Mouse (Mus musculus) heart, embryonic 12.5 days (tissue): Measurements from ENCODE around the gene BC030499. TPM values are rescaled to one million over a fixed set of nuclear protein-coding genes. Genes with fewer than 3 reads are reported as not detected.
A peak's percentile ranks its signal among the peaks of the same experiment; 100 is the strongest.
"Not testable (repeated sequence)": the region's sequence is repeated elsewhere in the genome, so short reads cannot be mapped to it uniquely, and the experiment has no call there.

Source experiments
- ATAC-seq: fragments of 200-750 bp; cut with Nextera tagmentation; 2 replicates; pipeline ENCODE4 v1.8.0; 2017; ENCODE audit warnings: moderate TSS enrichment, moderate library complexity; ENCODE audit not compliant: insufficient number of reproducible peaks, low FRiP score
- H3K27ac ChIP-seq: fragments of 300-500 bp; sonication (generic); 2 replicates; pipeline ENCODE4 v1.5.1; 2016; ENCODE audit warnings: mild to moderate bottlenecking, moderate library complexity; ENCODE audit not compliant: poor library complexity, severe bottlenecking
- H3K27me3 ChIP-seq: fragments of 300-500 bp; sonication (generic); replicated peaks from 2 replicates; pipeline ENCODE4 v1.6.1; 2016; ENCODE audit warnings: mild to moderate bottlenecking, moderate library complexity
- H3K36me3 ChIP-seq: fragments of 300-500 bp; sonication (generic); 2 replicates; pipeline ENCODE4 v1.6.1; 2016; ENCODE audit warnings: mild to moderate bottlenecking, moderate library complexity
- H3K4me1 ChIP-seq: fragments of 300-500 bp; sonication (generic); replicated peaks from 2 replicates; pipeline ENCODE4 v1.6.1; 2016; ENCODE audit warnings: mild to moderate bottlenecking
- H3K4me2 ChIP-seq: fragments of 300-500 bp; sonication (generic); 2 replicates; pipeline ENCODE4 v1.6.1; 2016; ENCODE audit warnings: mild to moderate bottlenecking, moderate library complexity
- H3K4me3 ChIP-seq: fragments of 300-500 bp; sonication (generic); 2 replicates; pipeline ENCODE4 v1.5.1; 2016; ENCODE audit warnings: mild to moderate bottlenecking
- H3K9ac ChIP-seq: fragments of 300-500 bp; sonication (generic); 2 replicates; pipeline ENCODE4 v1.6.1; 2016; ENCODE audit warnings: mild to moderate bottlenecking, moderate library complexity
- H3K9me3 ChIP-seq: fragments of 300-500 bp; sonication (generic); replicated peaks from 2 replicates; pipeline ENCODE4 v1.6.1; 2016; ENCODE audit warnings: mild to moderate bottlenecking, moderate library complexity
- WGBS: fragments of 180-500 bp; shearing (Covaris S2); methylation state at CpG from one replicate; pipeline ENCODE4 v1.1.7; 2016; 5-methylcytosine and 5-hydroxymethylcytosine counted together
- polyA plus RNA-seq: library from polyadenylated mRNA; unstranded; fragments of >200 nt; fragmentation: Nextera tagmentation; extraction: Ambion mirVana; gene quantifications from 2 replicates; pipeline ENCODE4 v1.2.1, GENCODE M21; 2016

BC030499 gene
- polyA plus RNA-seq, 1 experiment from 2014 or later = 0.54 TPM

DNA sequence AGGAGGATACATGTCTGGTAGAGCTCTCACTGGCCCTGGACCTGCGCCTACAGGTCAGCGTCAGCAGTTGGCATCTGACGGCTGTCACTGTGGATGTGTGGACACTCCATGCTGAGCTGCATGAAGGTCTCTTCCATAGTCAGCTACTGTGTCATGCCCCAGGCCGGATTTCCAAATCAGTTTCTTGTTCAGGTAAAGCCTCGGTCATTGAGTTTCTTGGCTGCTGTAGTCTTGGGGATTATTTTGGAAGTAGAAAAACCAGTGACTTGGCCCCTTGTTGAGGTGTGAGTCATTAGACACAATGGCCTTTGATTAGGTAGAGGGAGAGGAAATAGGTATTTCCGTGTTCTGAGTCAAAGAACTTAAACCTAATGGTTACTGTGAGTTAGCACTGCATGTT lies 25.1 kb upstream of the BC030499 start:
- peaks cover 67% of the 10 kb centered on the region for H3K36me3 ChIP-seq
- H3K9me3 ChIP-seq = no peaks in the 10 kb centered on the region
- peaks cover 9% of the 10 kb centered on the region for H3K4me1 ChIP-seq
- no peak overlapping the region for H3K4me2 ChIP-seq
- H3K27me3 ChIP-seq = no peaks in the 10 kb centered on the region
- no peak overlapping the region for H3K27ac ChIP-seq
- no peak overlapping the region for H3K4me3 ChIP-seq
- no peak for ATAC-seq
- no peak overlapping the region for H3K9ac ChIP-seq
- 85% methylated on average over 6 of the region's 6 CpGs for WGBS

DNA sequence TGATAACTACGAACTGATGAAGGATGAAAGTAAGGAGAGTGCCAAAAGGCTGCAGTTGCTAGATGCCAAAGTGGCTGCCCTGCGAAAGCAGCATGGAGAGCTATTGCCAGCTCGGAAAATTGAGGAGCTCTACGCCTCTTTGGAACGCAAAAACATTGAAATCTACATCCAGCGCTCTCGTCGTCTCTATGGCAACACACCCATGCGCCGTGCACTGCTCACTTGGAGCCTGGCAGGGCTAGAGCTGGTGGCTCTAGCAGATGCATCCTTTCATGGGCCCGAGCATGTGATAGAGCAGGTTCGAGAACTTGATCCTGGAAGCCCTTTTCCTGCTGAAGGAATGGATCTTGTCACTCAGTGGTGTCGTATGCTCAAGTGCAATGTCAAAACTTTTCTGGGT lies 18.7 kb upstream of the BC030499 start:
- Histone ChIP-seq H3K9me3 (no peaks in the 10 kb centered on the region), H3K4me2 (no peak overlapping the region), H3K36me3 (peaks cover 90% of the 10 kb centered on the region), H3K27me3 (no peaks in the 10 kb centered on the region), H3K4me1 (no peaks in the 10 kb centered on the region), H3K9ac (no peak overlapping the region), H3K27ac (no peak overlapping the region), H3K4me3 (no peak overlapping the region)
- 91% methylated on average over 13 of the region's 13 CpGs for WGBS
- ATAC-seq = no peak

DNA sequence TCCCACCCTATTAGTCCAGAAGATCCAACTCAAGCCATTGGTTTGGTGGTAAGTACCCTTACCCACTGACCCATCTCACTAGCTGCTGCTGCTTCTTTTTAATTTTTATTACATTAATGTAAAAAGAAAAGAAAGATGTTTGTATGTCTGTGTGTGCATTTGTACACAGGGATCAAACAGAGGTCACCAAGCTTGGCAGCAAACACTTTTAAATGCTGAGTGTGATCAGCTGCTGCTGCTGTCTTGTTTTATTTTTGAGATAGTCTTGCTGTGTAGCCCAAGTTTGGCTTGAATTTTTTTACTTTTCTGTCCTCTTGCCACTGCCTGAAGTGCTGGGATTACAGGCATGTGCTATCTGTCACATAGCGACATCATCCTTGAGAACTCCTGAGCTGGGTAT lies 15.0 kb upstream of the BC030499 start:
- no peak for ATAC-seq
- H3K4me1 ChIP-seq = no peaks in the 10 kb centered on the region
- H3K9ac ChIP-seq = no peak overlapping the region
- no peak overlapping the region for H3K27ac ChIP-seq
- no peaks in the 10 kb centered on the region for H3K27me3 ChIP-seq
- H3K9me3 ChIP-seq = no peaks in the 10 kb centered on the region
- no peak overlapping the region for H3K4me2 ChIP-seq
- H3K4me3 ChIP-seq = no peak overlapping the region
- peaks cover 93% of the 10 kb centered on the region for H3K36me3 ChIP-seq
- WGBS = 98% methylated on average over 1 of the region's 1 CpGs

DNA sequence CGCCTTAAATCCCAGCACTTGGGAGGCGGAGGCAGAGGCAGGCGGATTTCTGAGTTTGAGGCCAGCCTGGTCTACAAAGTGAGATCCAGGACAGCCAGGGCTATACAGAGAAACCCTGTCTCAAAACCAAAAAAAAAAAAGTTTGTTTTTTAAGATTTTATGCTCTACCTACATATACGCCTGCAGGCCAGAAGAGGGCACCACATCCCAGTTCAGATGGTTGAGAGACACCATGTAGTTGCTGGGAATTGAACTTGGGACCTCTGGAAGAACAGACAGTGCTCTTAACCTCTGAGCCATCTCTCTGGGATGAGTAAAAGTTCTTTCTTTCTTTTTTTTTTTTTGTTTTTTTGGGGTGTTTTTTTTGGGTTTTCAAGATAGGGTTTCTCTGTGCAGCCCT lies 14.5 kb upstream of the BC030499 start:
- ATAC-seq, H3K4me3 ChIP-seq, H3K4me2 ChIP-seq, H3K9ac ChIP-seq, H3K27ac ChIP-seq, H3K27me3 ChIP-seq, H3K9me3 ChIP-seq, H3K4me1 ChIP-seq: not testable (repeated sequence)
- peaks cover 95% of the 10 kb centered on the region for H3K36me3 ChIP-seq
- 94% methylated on average over 4 of the region's 4 CpGs for WGBS

DNA sequence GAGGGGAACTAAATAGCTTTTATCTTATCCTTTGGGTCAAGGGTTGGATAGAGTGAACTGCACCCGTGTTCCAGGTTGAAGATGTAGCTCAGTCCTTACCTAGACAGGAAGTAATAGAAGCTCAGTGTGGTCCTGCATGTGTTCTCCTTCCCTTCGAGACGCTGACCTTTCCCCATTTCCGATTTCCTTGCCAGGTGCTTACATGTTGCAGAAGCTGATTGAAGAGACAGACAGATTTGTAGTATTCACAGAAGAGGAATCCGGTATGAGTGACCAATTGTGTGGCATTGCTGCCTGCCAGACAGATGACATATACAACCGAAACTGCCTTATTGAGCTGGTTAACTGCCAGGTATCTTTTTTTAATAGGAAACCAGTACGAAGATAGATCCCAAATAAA lies 11.8 kb upstream of the BC030499 start:
- H3K27ac ChIP-seq = no peak overlapping the region
- WGBS = 78% methylated on average over 7 of the region's 7 CpGs
- H3K9ac ChIP-seq = no peak overlapping the region
- H3K4me1 ChIP-seq = no peaks in the 10 kb centered on the region
- H3K4me2 ChIP-seq = no peak overlapping the region
- H3K36me3 ChIP-seq = peaks cover 95% of the 10 kb centered on the region
- H3K27me3 ChIP-seq = no peaks in the 10 kb centered on the region
- no peak overlapping the region for H3K4me3 ChIP-seq
- ATAC-seq = no peak
- no peaks in the 10 kb centered on the region for H3K9me3 ChIP-seq

DNA sequence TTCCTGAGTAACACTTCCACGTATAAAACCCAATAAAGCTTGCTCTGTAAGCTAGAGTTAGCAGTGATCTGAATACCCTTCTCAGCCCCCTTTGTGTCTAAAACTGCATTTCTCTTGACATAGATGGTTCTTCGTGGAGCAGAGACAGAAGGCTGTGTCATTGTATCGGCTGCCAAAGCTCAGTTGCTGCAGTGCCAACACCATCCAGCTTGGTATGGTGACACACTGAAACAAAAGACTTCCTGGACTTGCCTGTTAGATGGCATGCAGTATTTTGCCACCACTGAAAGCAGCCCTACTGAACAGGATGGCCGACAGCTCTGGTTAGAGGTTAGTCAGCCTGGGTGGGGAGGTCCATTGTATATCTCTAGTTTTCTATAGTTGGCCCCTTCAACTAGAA lies 11.1 kb upstream of the BC030499 start:
- H3K36me3 ChIP-seq = peaks cover 95% of the 10 kb centered on the region
- no peak for ATAC-seq

DNA sequence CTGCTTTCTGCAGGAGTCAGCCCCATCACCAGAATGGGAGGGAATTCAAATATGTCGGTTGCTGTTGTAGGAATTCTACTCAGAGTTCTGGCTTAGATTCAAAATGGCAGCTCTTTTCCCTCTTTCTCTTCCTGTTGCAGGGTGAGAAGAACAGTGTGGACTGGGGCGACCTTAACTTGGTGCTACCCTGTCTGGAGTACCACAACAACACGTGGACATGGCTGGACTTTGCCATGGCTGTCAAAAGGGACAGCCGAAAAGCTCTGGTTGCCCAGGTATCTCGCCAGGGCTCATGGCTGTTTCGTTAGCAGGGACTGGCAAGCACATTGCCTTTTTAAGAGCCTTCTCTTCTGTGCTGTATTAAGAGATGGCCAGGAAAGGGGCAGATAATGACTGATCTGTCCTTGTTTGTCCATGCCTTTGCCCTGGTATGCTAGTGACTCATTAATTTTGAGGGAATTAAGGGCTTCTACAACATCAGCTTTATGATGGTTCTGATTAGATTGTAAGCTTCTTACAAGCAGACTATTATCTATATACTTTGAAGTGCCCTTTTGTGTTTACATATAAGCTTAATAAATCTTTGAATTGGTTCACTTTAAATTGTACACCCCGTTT lies 1.4 kb upstream of the BC030499 start:
- H3K9ac ChIP-seq = no peak overlapping the region
- H3K4me1 ChIP-seq = no peaks in the 10 kb centered on the region
- no peak for ATAC-seq
- no peak overlapping the region for H3K4me2 ChIP-seq
- H3K9me3 ChIP-seq = no peaks in the 10 kb centered on the region
- H3K4me3 ChIP-seq = no peak overlapping the region
- no peak overlapping the region for H3K27ac ChIP-seq
- H3K36me3 ChIP-seq = peaks cover 86% of the 10 kb centered on the region
- 92% methylated on average over 7 of the region's 7 CpGs for WGBS
- H3K27me3 ChIP-seq = no peaks in the 10 kb centered on the region

More for the DNA sequence above, 11.1 kb upstream of the BC030499 start:
- Histone ChIP-seq H3K9me3 (no peaks in the 10 kb centered on the region), H3K4me1 (no peaks in the 10 kb centered on the region), H3K4me2 (no peak overlapping the region), H3K4me3 (no peak overlapping the region), H3K9ac (no peak overlapping the region), H3K27me3 (no peaks in the 10 kb centered on the region), H3K27ac (no peak overlapping the region)
- WGBS = 86% methylated on average over 4 of the region's 4 CpGs

DNA sequence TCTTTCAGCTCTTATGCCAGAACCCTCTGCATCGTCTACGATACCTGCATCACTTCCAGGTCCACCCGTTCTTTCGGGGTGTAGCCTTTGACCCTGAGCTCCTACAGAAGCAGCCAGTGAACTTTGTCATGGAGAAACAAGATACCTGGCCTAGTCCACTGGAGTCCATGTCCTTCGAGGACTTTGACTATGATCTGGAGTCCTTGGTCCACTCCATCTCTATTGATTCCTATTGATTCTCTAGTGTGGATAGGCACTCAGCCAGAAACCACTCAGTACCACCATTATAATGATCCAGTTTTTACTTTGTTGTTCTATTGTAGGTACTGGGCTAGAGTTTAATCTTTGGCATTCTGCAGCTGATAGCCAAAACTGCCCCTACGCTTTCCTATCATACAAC lies 3.9 kb downstream of the BC030499 start:
- no peak overlapping the region for H3K4me3 ChIP-seq
- ATAC-seq = no peak
- no peak overlapping the region for H3K4me2 ChIP-seq
- WGBS = 94% methylated on average over 6 of the region's 6 CpGs
- no peaks in the 10 kb centered on the region for H3K27me3 ChIP-seq
- H3K36me3 ChIP-seq = peaks cover 45% of the 10 kb centered on the region
- no peaks in the 10 kb centered on the region for H3K9me3 ChIP-seq
- H3K4me1 ChIP-seq = no peaks in the 10 kb centered on the region
- H3K27ac ChIP-seq = no peak overlapping the region
- H3K9ac ChIP-seq = no peak overlapping the region

DNA sequence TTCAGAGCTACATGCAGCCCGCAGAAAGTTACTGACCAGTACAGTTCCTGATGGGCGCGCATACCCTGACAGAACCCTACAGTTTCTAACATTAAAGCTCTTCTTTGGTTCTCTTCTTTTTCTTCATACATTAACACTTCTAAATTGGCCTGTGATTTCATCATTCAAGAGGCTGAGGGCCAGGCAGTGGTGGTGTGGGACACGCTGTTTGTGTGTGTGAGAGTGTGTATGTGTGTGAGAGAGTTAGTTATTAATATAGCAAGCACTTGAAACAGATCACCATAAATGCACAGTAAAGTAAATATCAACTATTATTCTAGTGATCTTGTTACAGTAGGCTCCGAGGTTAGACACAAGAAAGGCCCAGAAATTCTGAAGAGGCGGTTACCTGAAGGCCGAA lies 10.3 kb downstream of the BC030499 start:
- WGBS = 66% methylated on average over 7 of the region's 7 CpGs
- Histone ChIP-seq H3K4me3 (peak overlapping the region; percentile 91), H3K27me3 (no peaks in the 10 kb centered on the region), H3K27ac (0 out of 2 replicates have a peak overlapping the region, but pooled peaks have one; percentile 22), H3K4me1 (peaks cover 2% of the 10 kb centered on the region; the same call in 1 of the 2 replicates), H3K36me3 (peaks cover 32% of the 10 kb centered on the region), H3K9ac (peak overlapping the region; percentile 91), H3K9me3 (no peaks in the 10 kb centered on the region), H3K4me2 (peak overlapping the region; percentile 92)
- 0 out of 2 replicates have a peak, but pooled peaks have one; percentile 9 for ATAC-seq

DNA sequence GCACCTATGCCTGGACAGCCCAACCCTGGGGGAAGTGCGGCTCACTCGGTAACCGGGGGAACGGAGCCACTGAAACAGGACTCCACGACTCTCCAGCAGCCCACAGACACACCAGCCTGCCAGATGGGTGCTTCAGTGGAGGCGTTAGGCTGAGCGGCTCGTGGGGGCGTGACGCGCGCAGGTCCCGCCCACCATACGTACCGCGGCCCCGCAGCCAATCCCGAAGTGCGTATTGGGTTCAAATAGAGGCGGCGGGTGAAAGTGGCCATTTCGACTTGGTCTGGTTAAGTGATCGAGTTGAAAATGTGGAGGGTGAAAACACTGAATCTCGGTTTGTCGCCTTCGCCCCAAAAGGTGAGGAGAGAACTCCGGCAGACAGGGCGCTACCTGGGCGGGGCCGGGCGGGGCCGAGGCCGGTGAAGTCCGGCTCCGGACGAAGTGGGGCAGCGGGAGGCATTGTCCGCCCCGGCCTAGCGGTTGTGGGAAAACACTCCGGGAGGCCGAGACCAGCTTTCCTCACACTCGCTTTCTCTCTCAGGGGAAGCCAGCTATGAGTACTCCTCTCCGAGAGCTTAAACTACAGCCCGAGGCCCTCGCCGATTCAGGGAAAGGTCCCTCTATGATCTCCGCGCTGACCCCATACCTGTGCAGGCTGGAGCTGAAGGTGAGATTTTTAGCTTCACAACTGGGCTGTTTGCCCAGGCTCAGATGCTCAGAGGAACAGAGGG lies 10.9 kb downstream of the BC030499 start, which contains the start of gene Spag5:
Gene Spag5, plus strand, starts transcription at position 173 of the 728 bp plus-strand sequence.
- Histone ChIP-seq H3K27me3 (no peaks in the 10 kb centered on the region), H3K4me1 (peaks cover 2% of the 10 kb centered on the region; the same call in 1 of the 2 replicates), H3K9me3 (no peaks in the 10 kb centered on the region), H3K4me2 (peak within 1 kb of the TSS; percentile 92), H3K27ac (peak within 1 kb of the TSS; percentile 64), H3K4me3 (peak within 1 kb of the TSS; percentile 91), H3K36me3 (peaks cover 32% of the 10 kb centered on the region), H3K9ac (peak within 1 kb of the TSS; percentile 91)
- under 1% methylated on average over 49 of the region's 49 CpGs for WGBS
- ATAC-seq = peak; percentile 98

DNA sequence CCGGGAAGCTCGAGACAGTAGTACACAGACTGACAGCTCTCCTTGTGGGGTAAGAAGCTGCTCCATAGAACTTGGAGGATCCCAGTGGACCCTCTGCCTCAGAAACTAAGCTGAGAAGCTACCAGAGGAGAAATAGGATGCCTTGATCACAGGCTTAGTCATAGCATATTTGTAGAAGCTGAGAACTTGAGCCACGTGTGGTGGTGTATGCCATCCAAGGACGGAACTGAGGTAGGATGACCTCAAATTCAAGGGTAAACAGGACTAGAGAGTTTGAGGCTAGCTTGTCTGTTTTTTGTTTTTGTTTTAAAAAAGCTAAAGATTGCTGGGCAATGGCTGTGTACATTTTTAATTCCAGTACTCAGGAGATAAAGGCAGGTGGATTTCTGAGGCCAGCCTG lies 14.6 kb downstream of the BC030499 start:
- no peak overlapping the region for H3K4me3 ChIP-seq
- no peaks in the 10 kb centered on the region for H3K27me3 ChIP-seq
- peaks cover 55% of the 10 kb centered on the region for H3K36me3 ChIP-seq
- ATAC-seq = no peak
- H3K4me1 ChIP-seq = peaks cover 2% of the 10 kb centered on the region; the same call in 1 of the 2 replicates
- no peaks in the 10 kb centered on the region for H3K9me3 ChIP-seq
- H3K4me2 ChIP-seq = no peak overlapping the region
- no peak overlapping the region for H3K9ac ChIP-seq
- no peak overlapping the region for H3K27ac ChIP-seq
- WGBS = 89% methylated on average over 4 of the region's 4 CpGs
